Mouse (Mus musculus): ENCODE results near the gene Mipol1. TPM values are rescaled to one million over a fixed set of nuclear protein-coding genes. Genes with fewer than 3 reads are reported as not detected.

The Mipol1 gene
- total and polyA plus RNA-seq, 2 experiments, result 0.77 to 6.7 TPM

GRCm38 (mm10) chr12:57514552-57514951, 284.3 kb downstream of the Mipol1 start:
- Histone ChIP-seq H3K4me3 (ENCODE audit: insufficient read depth, low read depth, low read length) (no peak overlapping the region), H3K27ac (replicated peaks; ENCODE audit: insufficient read depth, low read depth, low read length) (no peak overlapping the region), H3K27me3 (ENCODE audit: control insufficient read depth, insufficient read depth, low read length) (no peaks in the 10 kb centered on the region), H3K79me2 (ENCODE audit: control insufficient read depth, insufficient read depth, low read length) (no peaks in the 10 kb centered on the region), H3K4me1 (ENCODE audit: control insufficient read depth, insufficient read depth, low read length) (no peaks in the 10 kb centered on the region), H3K9ac (ENCODE audit: low read depth, low read length) (no peak overlapping the region), H3K36me3 (ENCODE audit: control insufficient read depth, insufficient read depth, low read length) (no peaks in the 10 kb centered on the region)
- no peak for TF ChIP-seq CTCF (IDR thresholded peaks at IDR 0.05; ENCODE audit: low read depth, low read length)
- TF ChIP-seq POLR2A (IDR thresholded peaks at IDR 0.05; ENCODE audit: extremely low read depth, insufficient read depth, low read length), result no peak
- WGBS, result 43% methylated on average over 1 of the region's 1 CpGs
- DNase-seq (ENCODE audit: extremely low read depth, low read depth, low spot score), result peak; percentile 41

- H3K9ac ChIP-seq (ENCODE audit: low read depth, low read length), result peak overlapping the region; percentile 52
- no peak overlapping the region; the same call in 1 of the 2 replicates for H3K4me3 ChIP-seq (ENCODE audit: insufficient read depth, low read depth, low read length)
- H3K79me2 ChIP-seq (ENCODE audit: control insufficient read depth, insufficient read depth, low read length), result no peaks in the 10 kb centered on the region
- no peak for TF ChIP-seq POLR2A (IDR thresholded peaks at IDR 0.05; ENCODE audit: extremely low read depth, insufficient read depth, low read length)
- no peak for TF ChIP-seq CTCF (IDR thresholded peaks at IDR 0.05; ENCODE audit: low read depth, low read length)
- WGBS, result 26% methylated on average over 12 of the region's 12 CpGs
- H3K36me3 ChIP-seq (ENCODE audit: control insufficient read depth, insufficient read depth, low read length), result no peaks in the 10 kb centered on the region
- H3K27ac ChIP-seq (replicated peaks; ENCODE audit: insufficient read depth, low read depth, low read length), result peak overlapping the region; percentile 56
- no peaks in the 10 kb centered on the region for H3K27me3 ChIP-seq (ENCODE audit: control insufficient read depth, insufficient read depth, low read length)
- peak; percentile 88 for DNase-seq (ENCODE audit: extremely low read depth, low read depth, low spot score)
- no peaks in the 10 kb centered on the region for H3K4me1 ChIP-seq (ENCODE audit: control insufficient read depth, insufficient read depth, low read length)
Observed at GRCm38 (mm10) chr12:57515702-57516377, 285.6 kb downstream of the Mipol1 start.

- 78% methylated on average over 4 of the region's 4 CpGs for WGBS
- no peak overlapping the region for H3K4me3 ChIP-seq (ENCODE audit: insufficient read depth, low read depth, low read length)
- H3K79me2 ChIP-seq (ENCODE audit: control insufficient read depth, insufficient read depth, low read length), result no peaks in the 10 kb centered on the region
- H3K27me3 ChIP-seq (ENCODE audit: control insufficient read depth, insufficient read depth, low read length), result no peaks in the 10 kb centered on the region
- H3K4me1 ChIP-seq (ENCODE audit: control insufficient read depth, insufficient read depth, low read length), result no peaks in the 10 kb centered on the region
- no peaks in the 10 kb centered on the region for H3K36me3 ChIP-seq (ENCODE audit: control insufficient read depth, insufficient read depth, low read length)
- no peak for DNase-seq (ENCODE audit: extremely low read depth, low read depth, low spot score)
- no peak overlapping the region for H3K27ac ChIP-seq (replicated peaks; ENCODE audit: insufficient read depth, low read depth, low read length)
- no peak for TF ChIP-seq CTCF (IDR thresholded peaks at IDR 0.05; ENCODE audit: low read depth, low read length)
- no peak overlapping the region for H3K9ac ChIP-seq (ENCODE audit: low read depth, low read length)
Observed at GRCm38 (mm10) chr12:57528335-57528734, 298.1 kb downstream of the Mipol1 start.

GRCm38 (mm10) chr12:57530474-57530873, 300.2 kb downstream of the Mipol1 start:
- no peaks in the 10 kb centered on the region for H3K4me1 ChIP-seq (ENCODE audit: control insufficient read depth, insufficient read depth, low read length)
- TF ChIP-seq POLR2A (IDR thresholded peaks at IDR 0.05; ENCODE audit: extremely low read depth, insufficient read depth, low read length) (no peak), CTCF (IDR thresholded peaks at IDR 0.05; ENCODE audit: low read depth, low read length) (no peak)
- no peak overlapping the region for H3K4me3 ChIP-seq (ENCODE audit: insufficient read depth, low read depth, low read length)
- no peaks in the 10 kb centered on the region for H3K27me3 ChIP-seq (ENCODE audit: control insufficient read depth, insufficient read depth, low read length)
- DNase-seq (ENCODE audit: extremely low read depth, low read depth, low spot score), result no peak
- no peaks in the 10 kb centered on the region for H3K79me2 ChIP-seq (ENCODE audit: control insufficient read depth, insufficient read depth, low read length)
- H3K9ac ChIP-seq (ENCODE audit: low read depth, low read length), result no peak overlapping the region
- H3K27ac ChIP-seq (replicated peaks; ENCODE audit: insufficient read depth, low read depth, low read length), result no peak overlapping the region
- 79% methylated on average over 9 of the region's 9 CpGs for WGBS
- no peaks in the 10 kb centered on the region for H3K36me3 ChIP-seq (ENCODE audit: control insufficient read depth, insufficient read depth, low read length)

- no peaks in the 10 kb centered on the region for H3K79me2 ChIP-seq (ENCODE audit: control insufficient read depth, insufficient read depth, low read length)
- no peak for DNase-seq (ENCODE audit: extremely low read depth, low read depth, low spot score)
- H3K36me3 ChIP-seq (ENCODE audit: control insufficient read depth, insufficient read depth, low read length), result no peaks in the 10 kb centered on the region
- no peaks in the 10 kb centered on the region for H3K27me3 ChIP-seq (ENCODE audit: control insufficient read depth, insufficient read depth, low read length)
- peak overlapping the region; percentile 82; the same call in 1 of the 2 replicates for H3K9ac ChIP-seq (ENCODE audit: low read depth, low read length)
- peaks cover 5% of the 10 kb centered on the region; the same call in 1 of the 2 replicates for H3K4me1 ChIP-seq (ENCODE audit: control insufficient read depth, insufficient read depth, low read length)
- WGBS, result 7% methylated on average over 6 of the region's 6 CpGs
- no peak overlapping the region for H3K27ac ChIP-seq (replicated peaks; ENCODE audit: insufficient read depth, low read depth, low read length)
- TF ChIP-seq CTCF (IDR thresholded peaks at IDR 0.05; ENCODE audit: low read depth, low read length), result no peak
- TF ChIP-seq POLR2A (IDR thresholded peaks at IDR 0.05; ENCODE audit: extremely low read depth, insufficient read depth, low read length), result no peak
- peak overlapping the region; percentile 62; the same call in 1 of the 2 replicates for H3K4me3 ChIP-seq (ENCODE audit: insufficient read depth, low read depth, low read length)
Observed at GRCm38 (mm10) chr12:57534517-57534878, 304.3 kb downstream of the Mipol1 start.
